Mouse (Mus musculus): ENCODE measurements at regions not wholly inside any gene's neighbourhood (a gene's known extent, or its start where the extent isn't known, plus 50 kb on each side); places are given as distances from the start of the nearest gene placed in this dataset.

- no peak for TF ChIP-seq CTCF (IDR thresholded peaks at IDR 0.05; ENCODE audit: extremely low read depth, insufficient read depth, insufficient read length, insufficient replicate concordance)
- no peak for TF ChIP-seq POLR2A (IDR thresholded peaks at IDR 0.05; ENCODE audit: low read depth, low read length)
Measured at GRCm38 (mm10) chr1:35826575-35827114, 241.6 kb upstream of the Hs6st1 start.
